Mouse (Mus musculus): ENCODE measurements around the gene Dkc1.

Dkc1 gene

DNA sequence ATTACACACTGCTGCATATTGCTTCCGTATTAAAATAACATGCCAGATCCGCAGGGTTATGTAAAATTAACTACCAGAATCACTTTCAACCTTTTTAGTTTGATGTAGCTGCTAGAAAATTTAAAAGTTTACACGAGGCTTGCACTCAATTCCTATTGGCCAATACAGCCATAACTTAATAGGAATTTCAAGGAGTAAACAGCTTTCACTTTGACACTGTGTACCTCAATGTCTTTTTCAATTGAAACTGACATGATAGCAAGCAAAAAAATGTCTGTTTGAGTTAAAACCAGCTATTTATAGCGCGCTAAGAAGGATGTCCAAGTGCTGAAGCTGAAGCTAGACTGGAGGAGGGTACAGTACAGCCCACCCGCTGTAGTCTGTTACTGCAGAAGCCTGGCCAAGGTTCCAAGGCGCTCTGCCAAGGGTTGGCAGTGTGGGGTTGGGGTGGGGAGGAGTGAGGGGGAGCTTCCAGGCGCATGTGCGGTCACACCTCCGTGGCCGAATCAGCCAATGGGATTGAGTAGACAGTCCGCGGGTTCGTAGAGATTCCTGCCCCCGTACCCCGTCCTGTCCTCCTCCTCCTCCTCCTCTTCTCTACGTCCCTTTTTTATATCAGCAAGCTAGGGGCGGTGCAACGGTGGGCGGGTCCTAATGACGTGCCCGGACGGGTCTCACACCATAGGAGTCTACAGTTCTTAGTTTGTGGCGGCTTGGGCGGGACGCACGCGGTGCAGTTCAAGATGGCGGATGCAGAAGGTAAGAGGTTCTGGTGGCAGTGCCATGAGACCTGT, at the start of gene Dkc1:
Gene Dkc1, plus strand, starts transcription at position 486 of the 794 bp plus-strand sequence.
- DNase-seq (ENCODE audit: low spot score in 2 of 2) = peak; percentile 76 to 89

- DNase-seq (ENCODE audit: low spot score in 2 of 2) = no peak
These were observed 49.7 kb upstream of the Dkc1 start for GRCm38 (mm10) chrX:75045931-75046330.

GRCm38 (mm10) chrX:75046921-75047635, 48.6 kb upstream of the Dkc1 start:
- DNase-seq (ENCODE audit: low spot score in 2 of 2) = no peak

DNA sequence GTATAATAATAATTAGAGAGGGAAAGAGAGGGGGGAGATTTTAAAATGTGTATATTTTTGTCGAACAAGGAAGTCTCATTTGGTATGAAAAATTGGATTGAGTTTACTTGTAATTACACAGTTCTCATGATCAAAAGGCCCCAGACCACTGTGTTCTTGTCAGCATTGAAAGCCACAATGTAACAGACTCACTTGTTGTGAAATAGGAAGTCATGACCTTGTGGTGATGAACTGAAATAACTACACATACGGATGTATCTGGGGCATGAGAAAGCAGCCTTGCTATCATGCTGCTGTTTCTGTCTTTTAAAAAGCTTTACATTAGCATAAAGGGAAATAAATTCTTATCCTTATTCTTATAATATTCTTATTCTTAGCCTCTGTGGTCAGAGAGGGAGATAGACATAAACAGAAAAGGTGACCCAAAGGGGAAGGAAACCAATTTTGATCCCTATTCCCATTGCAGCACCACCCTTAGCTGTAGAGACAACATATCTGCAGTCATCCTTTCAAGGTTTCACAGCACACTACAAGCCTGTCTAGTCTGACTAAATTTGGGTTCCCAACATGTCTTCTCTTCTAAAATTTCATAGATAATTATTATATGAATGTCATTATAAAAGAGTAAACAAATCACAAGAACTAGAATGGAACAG, 39.4 kb upstream of the Dkc1 start:
- DNase-seq (ENCODE audit: low spot score in 2 of 2) = no peak

DNA sequence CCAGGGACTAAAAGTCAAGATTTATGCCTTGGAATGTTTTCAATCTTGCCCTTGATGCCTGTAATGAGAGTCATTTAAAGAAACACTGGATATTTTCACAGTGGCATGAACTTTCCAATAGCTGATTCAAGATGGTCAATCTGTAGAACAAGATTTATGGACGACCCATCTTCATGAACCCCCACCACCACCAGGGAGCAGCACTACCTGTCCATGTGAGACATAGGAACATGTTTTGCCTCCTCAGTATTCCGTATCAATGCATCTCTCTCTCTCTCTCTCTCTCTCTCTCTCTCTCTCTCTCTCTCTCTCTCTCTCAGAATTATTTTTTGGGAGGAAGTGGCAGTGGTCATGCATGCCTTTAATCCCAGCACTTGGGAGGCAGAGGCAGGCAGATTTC, 13.3 kb upstream of the Dkc1 start:
- DNase-seq (ENCODE audit: low spot score in 2 of 2) = no peak

GRCm38 (mm10) chrX:75083982-75084773, 11.5 kb upstream of the Dkc1 start:
- DNase-seq (ENCODE audit: low spot score in 2 of 2) = peak in 1 of 2 experiments; percentile 10

DNA sequence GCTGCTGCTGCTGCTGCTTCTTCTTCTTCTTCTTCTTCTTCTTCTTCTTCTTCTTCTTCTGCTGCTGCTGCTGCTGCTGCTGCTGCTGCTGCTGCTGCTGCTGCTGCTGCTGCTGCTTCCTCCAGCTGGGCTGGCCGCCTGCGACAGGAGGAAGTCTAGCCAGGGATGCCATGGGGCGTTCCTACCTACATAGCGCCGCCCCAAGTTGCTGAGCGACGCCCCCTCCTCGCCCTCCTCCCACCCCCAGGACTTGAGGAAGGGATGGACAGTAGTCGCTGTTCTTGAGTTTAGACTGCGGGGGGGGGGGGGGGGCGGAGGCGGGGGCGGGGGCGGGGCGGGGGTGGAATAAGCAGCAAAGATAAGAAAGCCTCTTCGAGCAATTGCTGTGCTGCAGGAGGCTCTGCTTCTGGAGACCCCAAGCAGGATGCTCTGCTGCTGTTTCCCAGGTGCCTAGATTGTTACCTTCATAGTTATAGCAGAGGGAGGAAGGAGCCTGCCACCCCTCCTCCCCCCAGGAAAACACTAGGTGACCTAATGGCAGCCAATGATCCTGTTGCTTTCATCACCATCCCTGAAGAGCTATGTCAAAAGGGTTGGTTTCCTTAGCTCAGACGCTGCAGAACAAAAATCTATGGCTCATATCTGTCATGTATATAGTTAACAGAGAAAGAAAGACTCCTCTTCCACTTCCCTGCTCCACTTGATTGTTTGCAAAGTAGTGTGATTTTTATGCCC, 10.7 kb upstream of the Dkc1 start, which contains the start of gene Gab3:
Gene Gab3, minus strand, starts transcription at position 685 of the 735 bp plus-strand sequence.
- DNase-seq (ENCODE audit: low spot score in 2 of 2) = peak in 1 of 2 experiments; percentile 8

GRCm38 (mm10) chrX:75085654-75086053, 10.0 kb upstream of the Dkc1 start:
- DNase-seq (ENCODE audit: low spot score in 2 of 2) = no peak

GRCm38 (mm10) chrX:75096163-75096770, 613 bp downstream of the Dkc1 start:
- no peak for DNase-seq (ENCODE audit: low spot score in 2 of 2)

DNA sequence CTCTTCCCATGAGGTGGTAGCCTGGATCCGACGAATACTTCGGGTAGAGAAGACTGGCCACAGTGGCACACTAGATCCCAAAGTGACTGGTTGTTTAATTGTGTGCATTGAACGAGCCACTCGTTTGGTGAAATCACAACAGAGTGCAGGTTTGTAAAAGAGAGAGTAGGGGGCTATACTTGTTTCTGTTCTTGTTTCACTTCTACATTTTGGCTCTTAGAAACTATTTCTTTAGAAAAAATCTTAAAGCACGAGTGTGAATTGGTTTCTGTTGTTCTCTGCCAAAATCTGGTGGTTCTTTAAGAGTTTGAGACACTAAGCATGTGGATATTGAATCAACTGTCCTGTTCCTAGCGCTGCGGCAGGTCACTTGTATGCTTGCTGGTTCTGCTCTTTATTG, 3.1 kb downstream of the Dkc1 start:
- DNase-seq (ENCODE audit: low spot score in 2 of 2) = no peak

- no peak for DNase-seq (ENCODE audit: low spot score in 2 of 2)
These were observed 6.6 kb downstream of the Dkc1 start for GRCm38 (mm10) chrX:75102293-75102692.

DNA sequence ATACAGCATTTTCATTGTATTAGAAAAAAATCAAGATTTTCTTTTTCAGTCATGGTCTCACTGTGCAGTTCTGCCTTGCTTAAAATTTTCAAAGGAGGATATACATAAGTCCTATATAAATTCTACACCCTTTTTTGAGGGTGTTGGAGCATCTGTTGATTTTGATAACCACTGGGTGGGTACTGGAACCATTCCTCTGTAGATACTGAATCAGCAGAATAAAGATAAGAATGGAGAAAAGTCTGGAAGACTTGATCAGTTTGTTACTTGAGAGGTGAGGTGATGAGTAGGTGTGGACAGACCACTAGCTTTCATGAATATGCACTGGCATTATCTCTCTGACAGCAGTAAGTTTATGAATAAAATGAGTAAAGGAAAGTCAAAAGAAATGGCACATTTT, 19.9 kb downstream of the Dkc1 start:
- no peak for DNase-seq (ENCODE audit: low spot score in 2 of 2)

DNA sequence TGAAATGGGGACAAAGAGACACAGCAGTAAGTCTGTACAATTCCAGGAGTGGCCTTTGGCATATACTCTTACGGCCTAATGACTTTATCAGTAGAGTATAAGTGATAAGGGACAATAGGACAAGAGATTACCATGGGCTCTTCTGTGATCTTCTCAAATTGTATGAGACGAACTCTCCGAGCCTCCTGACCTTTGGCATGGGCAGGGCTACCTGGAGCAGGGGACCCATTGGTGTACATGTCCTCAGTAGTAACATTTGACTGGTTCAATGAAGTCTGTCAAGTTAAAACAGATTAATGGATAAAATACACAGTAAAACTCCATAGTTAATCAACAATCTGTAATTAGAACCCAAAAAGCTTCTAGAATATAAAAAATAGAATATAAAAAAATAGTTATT, 30.0 kb downstream of the Dkc1 start:
- DNase-seq (ENCODE audit: low spot score in 2 of 2) = no peak

DNA sequence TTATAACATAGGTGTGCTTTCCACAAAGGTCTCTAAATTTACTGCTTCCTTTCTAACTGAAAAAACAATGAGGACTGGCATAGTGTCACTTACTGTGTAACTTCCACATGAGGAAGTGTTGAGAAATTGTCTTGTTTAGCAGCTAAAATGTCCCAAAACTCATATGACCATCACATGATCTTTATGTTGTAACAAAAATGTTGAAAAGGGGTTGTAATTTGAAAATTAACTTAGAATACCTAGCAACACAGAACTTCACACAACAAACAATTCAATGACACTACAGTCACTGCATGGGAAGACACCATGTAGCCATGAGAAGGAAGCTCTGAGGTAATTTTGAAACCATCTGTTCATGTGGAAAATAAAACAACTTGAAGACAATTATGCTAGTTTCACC, 31.2 kb downstream of the Dkc1 start:
- no peak for DNase-seq (ENCODE audit: low spot score in 2 of 2)

- no peak for DNase-seq (ENCODE audit: low spot score in 2 of 2)
These were observed 32.8 kb downstream of the Dkc1 start for GRCm38 (mm10) chrX:75128333-75128980.

DNA sequence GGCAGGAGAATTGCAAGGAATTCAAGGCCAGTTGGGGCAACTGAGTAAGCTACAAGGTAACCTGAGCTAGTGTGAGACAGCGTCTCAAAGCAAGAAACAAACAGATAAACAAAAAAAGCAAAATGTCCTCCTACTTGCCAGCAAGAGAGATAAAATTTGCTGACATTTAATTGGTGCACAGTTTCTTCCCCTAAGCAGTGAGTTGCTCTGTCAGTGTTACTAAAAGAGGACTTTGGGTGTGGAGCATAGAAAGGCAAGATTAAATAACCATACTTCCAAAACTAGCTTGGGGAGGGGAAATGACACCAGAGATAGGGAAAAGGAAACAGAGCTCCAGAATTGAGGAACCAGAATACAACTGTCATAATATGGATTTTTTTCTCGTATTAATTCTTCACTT, 33.8 kb downstream of the Dkc1 start:
- no peak for DNase-seq (ENCODE audit: low spot score in 2 of 2)

GRCm38 (mm10) chrX:75130467-75131160, 35.0 kb downstream of the Dkc1 start, which contains the start of gene Mpp1:
TSS of gene Mpp1 (minus strand) at chrX:75131016.
- peak; percentile 37 to 50 for DNase-seq (ENCODE audit: low spot score in 2 of 2)

- no peak for DNase-seq (ENCODE audit: low spot score in 2 of 2)
These were observed 41.3 kb downstream of the Dkc1 start for GRCm38 (mm10) chrX:75136938-75137337.

DNA sequence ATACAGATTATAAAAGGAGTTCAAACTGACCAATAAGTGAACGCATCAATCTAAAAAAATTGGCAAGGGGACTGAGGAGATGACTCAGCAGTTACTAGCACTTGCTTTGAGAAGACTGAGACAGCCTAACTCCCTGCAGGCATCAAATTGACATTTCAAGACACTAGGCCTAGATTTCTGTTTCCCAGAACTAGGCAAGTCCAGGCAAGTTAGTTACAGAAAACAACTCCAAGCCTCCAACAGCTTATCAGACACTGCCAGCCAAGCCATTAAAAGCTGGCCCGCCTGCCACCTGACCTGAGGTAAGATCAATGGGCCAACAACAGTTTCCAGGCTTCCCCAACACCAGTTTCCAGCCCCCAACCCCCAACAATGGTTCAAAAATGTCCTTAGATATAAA, 42.1 kb downstream of the Dkc1 start:
- DNase-seq (ENCODE audit: low spot score in 2 of 2) = no peak
